Comparison of ENCODE assay signal across 7 mouse cellular contexts in the genomic region with DNA sequence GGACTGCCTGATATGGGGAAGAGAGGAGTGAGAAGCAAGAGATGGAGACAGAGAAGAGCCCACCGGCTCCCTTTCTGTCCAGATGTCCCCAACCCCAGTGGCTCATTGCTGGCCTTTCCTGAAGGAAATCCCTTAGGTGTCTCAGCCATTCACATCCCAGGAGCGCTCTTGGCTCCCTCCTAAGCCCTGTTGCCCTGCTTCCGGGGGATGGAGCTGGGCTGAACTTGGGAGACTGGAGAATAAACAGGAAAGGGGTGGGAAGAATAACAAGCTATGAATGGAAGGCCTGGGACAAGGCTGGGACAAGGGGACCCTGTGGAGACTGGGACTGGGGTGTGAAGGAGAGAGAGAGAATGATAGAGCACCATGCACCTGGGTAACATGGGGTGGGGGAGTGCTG. TPM values are rescaled to one million over a fixed set of nuclear protein-coding genes. Genes with fewer than 3 reads are reported as not detected.
A peak's percentile ranks its signal among the peaks of the same experiment; 100 is the strongest.
DNase-seq lines count a peak whose midpoint lies in the region; ATAC-seq and TF ChIP-seq lines count a peak whose summit lies in the region.

No protein-coding gene starts in this region.

- peak overlapping the region; percentile 100 for H3K27ac ChIP-seq in brown adipose tissue, adult 24 weeks (replicated peaks; ENCODE audit: low read depth, low read length)
- H3K27ac ChIP-seq in forebrain, postnatal 0 days (ENCODE audit: low read depth, low read length) = 0 out of 2 replicates have a peak overlapping the region, but pooled peaks have one; percentile 54
- peak overlapping the region; percentile 70 for H3K27ac ChIP-seq in intestine, embryonic 15.5 days
- peak overlapping the region; percentile 64 for H3K27ac ChIP-seq in liver, postnatal 0 days (ENCODE audit: low read depth)

- no peaks in the 10 kb centered on the region for H3K36me3 ChIP-seq in forebrain, postnatal 0 days (ENCODE audit: insufficient read depth)
- H3K36me3 ChIP-seq in intestine, embryonic 15.5 days = no peaks in the 10 kb centered on the region
- no peaks in the 10 kb centered on the region for H3K36me3 ChIP-seq in liver, postnatal 0 days (replicated peaks; ENCODE audit: insufficient read depth, low read length)

- WGBS in forebrain, postnatal 0 days = 66% methylated on average over 3 of the region's 3 CpGs
- WGBS in intestine, embryonic 15.5 days = 42% methylated on average over 3 of the region's 3 CpGs
- 48% methylated on average over 3 of the region's 3 CpGs for WGBS in liver, postnatal 0 days (ENCODE audit: insufficient replicate concordance)

- H3K4me2 ChIP-seq in forebrain, postnatal 0 days (ENCODE audit: low read depth) = no peak overlapping the region
- peak overlapping the region; percentile 39 for H3K4me2 ChIP-seq in intestine, embryonic 15.5 days (replicated peaks)
- peak overlapping the region; percentile 44 for H3K4me2 ChIP-seq in liver, postnatal 0 days (ENCODE audit: low read depth, low read length)

- H3K27me3 ChIP-seq in forebrain, postnatal 0 days (ENCODE audit: insufficient read depth, low read length) = no peaks in the 10 kb centered on the region
- H3K27me3 ChIP-seq in intestine, embryonic 15.5 days (replicated peaks) = no peaks in the 10 kb centered on the region
- no peaks in the 10 kb centered on the region; the same call in 1 of the 2 replicates for H3K27me3 ChIP-seq in liver, postnatal 0 days (ENCODE audit: insufficient read depth, low read length)

- no peak for TF ChIP-seq EP300 in liver, postnatal 0 days (IDR thresholded peaks at IDR 0.05; ENCODE audit: low read depth)

- ATAC-seq in forebrain, postnatal 0 days = no peak
- 0 out of 2 replicates have a peak, but pooled peaks have one; percentile 21 for ATAC-seq in intestine, embryonic 15.5 days
- no peak for ATAC-seq in liver, postnatal 0 days

- no peak for DNase-seq in forebrain, postnatal 0 days
- no peak for DNase-seq in liver, postnatal 0 days
- DNase-seq in thymus, postnatal 4 days = no peak
- no peak for DNase-seq in layer of hippocampus, postnatal 14 days (ENCODE audit: low spot score in 2 of 2)
- DNase-seq in cerebellum, postnatal 25 days = no peak

- TF ChIP-seq CTCF in forebrain, postnatal 0 days (IDR thresholded peaks at IDR 0.05; ENCODE audit: low read depth) = no peak
- no peak for TF ChIP-seq CTCF in liver, postnatal 0 days (IDR thresholded peaks at IDR 0.05; ENCODE audit: low read depth)

- H3K4me3 ChIP-seq in brown adipose tissue, adult 24 weeks (ENCODE audit: insufficient read depth, low read depth, low read length) = peak overlapping the region; percentile 67
- H3K4me3 ChIP-seq in forebrain, postnatal 0 days (ENCODE audit: low read depth, low read length) = no peak overlapping the region
- peak overlapping the region; percentile 10 for H3K4me3 ChIP-seq in intestine, embryonic 15.5 days (replicated peaks)
- peak overlapping the region; percentile 13; the same call in 1 of the 2 replicates for H3K4me3 ChIP-seq in liver, postnatal 0 days (ENCODE audit: low read depth, low read length)

- H3K9ac ChIP-seq in forebrain, postnatal 0 days = no peak overlapping the region
- no peak overlapping the region for H3K9ac ChIP-seq in intestine, embryonic 15.5 days
- no peak overlapping the region for H3K9ac ChIP-seq in liver, postnatal 0 days (replicated peaks)

- H3K4me1 ChIP-seq in brown adipose tissue, adult 24 weeks (ENCODE audit: control insufficient read depth, insufficient read depth, insufficient read length, low read length) = peaks cover 4% of the 10 kb centered on the region
- H3K4me1 ChIP-seq in forebrain, postnatal 0 days (ENCODE audit: insufficient read depth) = no peaks in the 10 kb centered on the region
- H3K4me1 ChIP-seq in intestine, embryonic 15.5 days (replicated peaks) = peaks cover 10% of the 10 kb centered on the region
- no peaks in the 10 kb centered on the region for H3K4me1 ChIP-seq in liver, postnatal 0 days (ENCODE audit: insufficient read depth)

- H3K9me3 ChIP-seq in forebrain, postnatal 0 days (ENCODE audit: low read length) = no peaks in the 10 kb centered on the region
- H3K9me3 ChIP-seq in intestine, embryonic 15.5 days = no peaks in the 10 kb centered on the region
- no peaks in the 10 kb centered on the region for H3K9me3 ChIP-seq in liver, postnatal 0 days (ENCODE audit: low read length)

RNA-seq across cellular contexts. Expression of a gene that starts 0.7 kb away (rescaled TPM):
- polyA plus RNA-seq in brown adipose tissue, adult 24 weeks (2012; ENCODE audit: insufficient read depth, insufficient read length, missing spikeins) = 3.8 and 8.8 TPM in 2 replicates
- 2.8 and 16.0 TPM in 2 replicates for total RNA-seq in forebrain, postnatal 0 days (2014; rRNA removed)
- polyA plus RNA-seq in forebrain, postnatal 0 days (2015; fragmentation: Nextera tagmentation; extraction: Ambion mirVana) = 3.8 and 5.5 TPM in 2 replicates
- polyA plus RNA-seq in intestine, embryonic 15.5 days (2015; fragmentation: Nextera tagmentation; extraction: Ambion mirVana) = 2.9 and 5.8 TPM in 2 replicates
- polyA plus RNA-seq in liver, postnatal 0 days (2015; fragmentation: Nextera tagmentation; extraction: Ambion mirVana) = 1.1 and 1.6 TPM in 2 replicates
- 10 to 100 TPM; 12.8 to 16.7 TPM for total RNA-seq in layer of hippocampus, postnatal 14 days (2021)

RNA-seq across cellular contexts. Expression of a gene that starts 24.8 kb away (rescaled TPM):
- 3.3 and 7.5 TPM in 2 replicates for polyA plus RNA-seq in brown adipose tissue, adult 24 weeks (2012; ENCODE audit: insufficient read depth, insufficient read length, missing spikeins)
- 1.2 and 2.4 TPM in 2 replicates for total RNA-seq in forebrain, postnatal 0 days (2014; rRNA removed)
- 4.2 and 4.6 TPM in 2 replicates for polyA plus RNA-seq in forebrain, postnatal 0 days (2015; fragmentation: Nextera tagmentation; extraction: Ambion mirVana)
- polyA plus RNA-seq in intestine, embryonic 15.5 days (2015; fragmentation: Nextera tagmentation; extraction: Ambion mirVana) = 10.1 TPM in 2 replicates
- 19.6 and 24.7 TPM in 2 replicates for polyA plus RNA-seq in liver, postnatal 0 days (2015; fragmentation: Nextera tagmentation; extraction: Ambion mirVana)
- 1 to 10 TPM; 3.1 to 3.5 TPM for total RNA-seq in layer of hippocampus, postnatal 14 days (2021)

RNA-seq across cellular contexts. Expression of a gene that starts 26.3 kb away (rescaled TPM):
- 19.9 and 35.5 TPM in 2 replicates for polyA plus RNA-seq in brown adipose tissue, adult 24 weeks (2012; ENCODE audit: insufficient read depth, insufficient read length, missing spikeins)
- 56.7 and 75.2 TPM in 2 replicates for total RNA-seq in forebrain, postnatal 0 days (2014; rRNA removed)
- 3.9 and 5.9 TPM in 2 replicates for polyA plus RNA-seq in forebrain, postnatal 0 days (2015; fragmentation: Nextera tagmentation; extraction: Ambion mirVana)
- polyA plus RNA-seq in intestine, embryonic 15.5 days (2015; fragmentation: Nextera tagmentation; extraction: Ambion mirVana) = 8.0 and 8.8 TPM in 2 replicates
- 3.6 and 4.9 TPM in 2 replicates for polyA plus RNA-seq in liver, postnatal 0 days (2015; fragmentation: Nextera tagmentation; extraction: Ambion mirVana)
- total RNA-seq in layer of hippocampus, postnatal 14 days (2021) = 10 to 100 TPM; 43.5 to 52.7 TPM

RNA-seq across cellular contexts. Expression of a gene that starts 32.9 kb away (rescaled TPM):
- not detected in 2 replicates for polyA plus RNA-seq in brown adipose tissue, adult 24 weeks (2012; ENCODE audit: insufficient read depth, insufficient read length, missing spikeins)
- 1.8 and 2.8 TPM in 2 replicates for total RNA-seq in forebrain, postnatal 0 days (2014; rRNA removed)
- 0.92 and 1.2 TPM in 2 replicates for polyA plus RNA-seq in forebrain, postnatal 0 days (2015; fragmentation: Nextera tagmentation; extraction: Ambion mirVana)
- 2.7 and 3.0 TPM in 2 replicates for polyA plus RNA-seq in intestine, embryonic 15.5 days (2015; fragmentation: Nextera tagmentation; extraction: Ambion mirVana)
- 1.4 and 1.9 TPM in 2 replicates for polyA plus RNA-seq in liver, postnatal 0 days (2015; fragmentation: Nextera tagmentation; extraction: Ambion mirVana)
- total RNA-seq in layer of hippocampus, postnatal 14 days (2021) = 1 to 10 TPM; 1.2 to 1.5 TPM

RNA-seq across cellular contexts. Expression of a gene that starts 38.7 kb away (rescaled TPM):
- 104 and 110 TPM in 2 replicates for polyA plus RNA-seq in brown adipose tissue, adult 24 weeks (2012; ENCODE audit: insufficient read depth, insufficient read length, missing spikeins)
- total RNA-seq in forebrain, postnatal 0 days (2014; rRNA removed) = 39.0 and 45.3 TPM in 2 replicates
- polyA plus RNA-seq in forebrain, postnatal 0 days (2015; fragmentation: Nextera tagmentation; extraction: Ambion mirVana) = 245 and 252 TPM in 2 replicates
- 165 and 174 TPM in 2 replicates for polyA plus RNA-seq in intestine, embryonic 15.5 days (2015; fragmentation: Nextera tagmentation; extraction: Ambion mirVana)
- 78.4 and 80.0 TPM in 2 replicates for polyA plus RNA-seq in liver, postnatal 0 days (2015; fragmentation: Nextera tagmentation; extraction: Ambion mirVana)
- total RNA-seq in layer of hippocampus, postnatal 14 days (2021) = 10 to 100 TPM; 85.7 to 92.9 TPM
